Mouse (Mus musculus) megakaryocyte, embryonic 14.5 days (primary cell): ENCODE data around the gene Fkbp15.

Source experiments
- FLI1 ChIP-seq: IDR thresholded peaks from 2 replicates; pipeline ENCODE4 v1.6.1; 2012; ENCODE audit warnings: low read length, inconsistent platforms, mixed read lengths
- GATA1 ChIP-seq: IDR thresholded peaks from 3 replicates; pipeline ENCODE4 v1.6.1; 2012; ENCODE audit warnings: mixed read lengths, low read length, inconsistent platforms, borderline replicate concordance

GRCm38 (mm10) chr4:62289226-62289625, 71.1 kb downstream of the Fkbp15 start:
- TF ChIP-seq FLI1: no peak
- no peak for TF ChIP-seq GATA1
